Mouse (Mus musculus): Measurements from ENCODE around the gene Gm17617.
"Not testable (repeated sequence)": the region's sequence is repeated elsewhere in the genome, so short reads cannot be mapped to it uniquely, and the experiment has no call there.

Gene Gm17617

DNA sequence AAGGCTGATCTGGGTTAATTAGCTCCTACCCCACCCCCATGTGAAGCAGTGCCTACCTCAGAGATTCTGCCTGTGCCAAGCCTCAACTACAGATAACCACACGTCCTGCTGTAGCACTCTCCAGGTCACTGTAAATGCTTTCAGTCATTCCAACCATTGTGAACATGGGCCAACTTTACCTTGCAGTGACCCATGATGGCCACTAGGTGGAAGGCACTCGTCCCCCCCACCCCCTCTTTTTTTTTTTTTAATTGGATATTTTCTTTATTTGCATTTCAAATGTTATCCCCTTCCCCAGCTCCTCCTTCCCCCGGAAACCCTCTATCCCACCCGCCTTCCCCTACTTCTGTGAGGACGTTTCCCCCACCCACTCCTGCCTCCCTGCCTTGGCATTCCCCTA lies 2.0 kb upstream of the Gm17617 start:
- DNase-seq (ENCODE audit: low read depth in 2 of 2, low spot score in 2 of 2), result no peak

DNA sequence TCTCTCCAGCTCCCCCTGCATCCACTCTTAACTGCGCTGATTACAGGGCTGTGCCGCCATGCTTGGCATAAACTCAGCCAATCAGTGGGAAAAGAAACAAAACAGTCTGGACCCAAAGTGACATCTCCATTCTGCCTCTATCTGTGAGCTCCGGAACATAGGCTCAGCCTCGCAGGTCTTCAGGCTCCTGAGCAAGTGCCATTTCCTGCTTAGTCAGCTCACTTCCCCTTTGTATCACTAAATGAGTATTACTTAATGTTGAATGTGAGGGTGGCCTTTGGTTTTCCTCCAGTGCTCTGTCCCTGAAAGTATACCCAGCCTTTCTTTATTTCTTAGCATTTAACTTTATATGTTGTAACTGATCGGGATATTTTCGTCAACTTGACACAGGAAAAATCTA lies 8.4 kb downstream of the Gm17617 start:
- no peak for DNase-seq (ENCODE audit: low read depth in 2 of 2, low spot score in 2 of 2)

DNA sequence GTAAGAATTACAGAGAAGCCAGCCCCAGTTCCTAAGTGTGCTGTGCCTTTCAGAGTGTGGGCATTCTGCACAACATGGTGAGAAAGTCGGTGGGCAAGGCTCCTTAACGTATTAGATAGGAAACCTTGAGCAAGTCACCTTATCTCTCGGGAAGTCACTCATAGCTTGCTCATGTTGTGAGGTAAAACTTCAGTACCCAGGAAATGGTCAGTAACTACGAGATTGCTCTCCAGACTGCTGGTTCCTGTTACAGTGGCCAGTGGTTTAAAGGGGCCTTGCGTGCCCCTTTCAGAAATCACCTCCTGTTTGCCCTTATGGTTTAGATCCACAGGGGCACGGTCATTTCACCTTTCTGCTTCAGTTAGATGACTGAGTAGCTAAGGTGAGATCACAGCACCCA lies 19.0 kb downstream of the Gm17617 start:
- no peak for DNase-seq (ENCODE audit: low read depth in 2 of 2, low spot score in 2 of 2)

DNA sequence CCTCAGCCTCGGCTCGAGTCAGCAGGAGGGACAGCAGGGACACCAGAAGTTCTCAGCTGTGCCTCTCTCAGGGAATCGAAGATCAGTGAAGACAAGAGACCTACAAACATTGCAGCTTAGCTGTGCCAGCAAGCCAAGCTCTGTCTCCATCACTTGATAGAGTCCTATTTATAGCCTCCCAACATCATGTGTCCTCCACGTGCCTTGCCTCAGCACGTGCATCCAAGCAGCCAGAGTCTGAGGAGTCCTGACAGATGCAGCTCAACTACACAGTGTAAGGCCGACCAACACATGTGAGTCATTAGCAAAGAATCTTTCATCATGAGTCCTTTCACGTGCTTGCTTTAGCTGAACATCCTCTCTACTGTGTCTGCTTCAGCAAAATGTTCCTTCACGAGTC lies 25.7 kb downstream of the Gm17617 start:
- no peak for DNase-seq (ENCODE audit: low read depth in 2 of 2, low spot score in 2 of 2)

DNA sequence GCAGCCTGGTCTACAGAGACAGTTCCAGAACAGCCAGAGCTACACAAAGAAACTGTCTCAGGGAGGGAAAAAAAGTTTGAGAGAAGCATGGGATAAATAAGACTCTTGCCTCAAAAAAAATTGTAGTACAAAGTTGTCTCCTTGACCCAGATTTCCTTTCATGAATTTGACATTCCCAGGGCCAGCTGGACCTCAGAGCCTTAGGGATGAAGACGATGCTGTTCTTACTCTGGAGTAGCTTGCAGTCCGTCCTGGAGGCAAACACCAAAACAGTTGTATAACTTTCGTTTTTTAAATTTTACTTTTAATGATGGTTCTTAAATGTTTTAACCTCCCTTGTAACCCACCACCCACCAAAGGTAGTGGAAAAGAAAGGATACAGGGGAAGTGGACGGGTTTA lies 26.2 kb downstream of the Gm17617 start:
- DNase-seq (ENCODE audit: low read depth in 2 of 2, low spot score in 2 of 2), result no peak

DNA sequence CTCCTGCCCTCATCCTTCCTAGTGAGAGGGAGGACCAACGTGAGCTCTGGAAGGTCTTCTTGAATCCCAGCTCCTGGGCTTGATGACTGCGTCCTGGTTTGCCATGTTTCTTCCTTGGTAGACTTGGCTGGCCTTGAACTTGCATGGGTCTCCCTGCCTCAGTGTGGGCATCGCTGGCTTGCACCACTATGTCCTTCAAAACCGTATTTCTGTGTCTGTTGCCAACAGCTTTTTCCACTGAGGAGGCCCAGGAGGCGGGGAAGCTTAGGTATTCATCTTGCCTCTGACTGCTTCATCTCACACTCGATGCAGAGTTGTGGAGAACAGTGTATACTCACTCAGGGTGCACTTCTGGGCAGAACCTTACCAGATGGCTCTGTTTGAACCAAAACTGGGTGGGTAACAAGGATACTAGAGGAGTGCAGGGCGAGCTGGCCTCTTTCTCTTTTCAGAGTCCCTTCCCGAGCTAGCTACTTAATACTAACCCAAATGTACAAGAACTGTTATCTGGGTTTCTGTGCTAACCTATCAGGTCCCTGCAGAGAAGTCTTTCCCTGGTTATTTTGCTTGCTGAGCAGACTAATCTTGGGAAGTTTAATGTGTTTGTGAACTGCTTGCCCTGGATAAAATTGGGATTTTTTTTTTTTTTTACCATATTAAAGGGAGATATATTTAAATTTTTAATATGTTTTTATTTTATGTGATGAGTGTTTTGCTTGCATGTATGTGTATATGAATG lies 27.2 kb downstream of the Gm17617 start:
- DNase-seq (ENCODE audit: low read depth in 2 of 2, low spot score in 2 of 2), result no peak

DNA sequence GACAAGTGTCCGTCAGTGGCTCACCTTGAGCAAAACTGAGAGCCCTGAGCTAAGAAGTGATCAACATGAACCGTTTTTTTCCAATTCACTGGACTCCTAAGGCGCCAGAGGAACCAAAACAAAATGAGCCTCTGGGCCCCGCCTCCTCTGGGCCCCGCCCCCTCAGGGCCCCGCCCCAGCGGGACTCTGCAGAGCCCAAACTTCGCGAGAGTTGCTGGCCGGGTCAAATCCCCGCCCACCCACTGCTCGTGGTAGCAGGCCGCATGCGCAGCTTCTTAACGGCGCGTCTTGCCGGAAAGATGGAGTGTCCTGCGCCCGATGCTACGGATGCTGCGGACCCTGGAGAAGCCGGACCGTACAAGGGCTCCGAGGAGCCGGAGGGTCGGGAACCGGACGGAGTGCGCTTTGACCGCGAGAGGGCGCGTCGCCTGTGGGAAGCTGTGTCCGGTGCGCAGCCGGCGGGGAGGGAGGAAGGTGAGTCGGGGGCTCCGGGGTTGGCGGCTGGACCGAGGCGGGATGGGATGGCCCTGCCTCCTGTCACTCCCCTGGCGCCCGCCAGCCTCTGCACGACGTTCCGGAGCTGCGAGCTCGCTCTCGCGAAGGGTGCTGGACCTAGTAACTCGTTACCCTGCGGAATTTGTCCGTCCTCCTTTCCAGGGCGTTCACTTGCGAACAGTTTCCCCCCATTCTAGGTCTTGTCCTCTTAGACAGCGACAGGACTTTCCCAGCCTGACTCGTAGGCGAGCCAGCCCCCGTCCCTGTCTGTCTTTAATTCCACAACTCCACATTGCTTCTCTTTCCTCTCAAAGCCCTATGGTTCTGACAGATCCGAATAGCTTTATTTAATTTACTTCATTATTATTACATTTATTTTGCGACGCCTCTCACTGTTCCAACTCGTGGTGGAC lies 28.0 kb downstream of the Gm17617 start, which contains the start of gene Zfp346:
Gene Zfp346 (plus strand): TSS at position 267 of the 908 bp plus-strand sequence.
- DNase-seq (ENCODE audit: low read depth in 2 of 2, low spot score in 2 of 2), result peak; percentile 94 to 98

DNA sequence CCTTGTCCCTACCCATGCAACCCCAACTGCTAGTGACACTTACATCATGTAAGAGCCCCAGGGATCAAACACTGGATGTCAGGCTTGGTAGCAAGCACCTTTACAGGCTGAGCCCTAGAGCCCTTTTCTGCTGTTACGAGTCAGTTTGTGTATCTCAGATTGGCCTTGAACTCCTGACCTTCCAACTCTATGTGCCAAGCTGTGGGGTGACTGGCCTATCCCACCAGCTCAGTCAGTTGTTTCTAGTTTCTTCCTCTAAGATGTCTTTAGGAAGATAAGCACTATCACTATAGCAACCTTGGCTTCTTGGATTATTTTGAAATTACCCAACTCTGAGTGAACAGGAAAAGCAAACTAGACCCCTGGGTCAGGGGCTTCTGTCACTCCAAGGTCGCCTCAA lies 30.0 kb downstream of the Gm17617 start:
- DNase-seq (ENCODE audit: low read depth in 2 of 2, low spot score in 2 of 2), result no peak

DNA sequence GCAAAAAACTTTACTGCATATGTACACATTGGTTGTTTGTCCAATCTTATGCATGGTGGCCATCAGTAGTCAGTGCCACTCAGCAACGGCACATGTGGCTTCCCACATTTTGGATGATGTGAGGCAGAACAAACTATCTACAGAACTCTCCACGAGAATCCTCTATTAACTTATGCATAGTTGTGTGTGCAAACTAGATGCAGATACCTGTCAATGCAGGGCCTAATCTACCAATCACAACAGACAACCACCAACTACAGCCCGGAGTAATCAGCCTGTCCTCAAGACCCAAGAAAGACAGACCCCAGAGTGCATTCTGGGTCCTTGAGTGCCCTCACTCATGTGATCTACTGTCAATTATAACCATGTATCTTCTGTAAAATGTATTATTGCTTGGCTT lies 31.0 kb downstream of the Gm17617 start:
- no peak for DNase-seq (ENCODE audit: low read depth in 2 of 2, low spot score in 2 of 2)

DNA sequence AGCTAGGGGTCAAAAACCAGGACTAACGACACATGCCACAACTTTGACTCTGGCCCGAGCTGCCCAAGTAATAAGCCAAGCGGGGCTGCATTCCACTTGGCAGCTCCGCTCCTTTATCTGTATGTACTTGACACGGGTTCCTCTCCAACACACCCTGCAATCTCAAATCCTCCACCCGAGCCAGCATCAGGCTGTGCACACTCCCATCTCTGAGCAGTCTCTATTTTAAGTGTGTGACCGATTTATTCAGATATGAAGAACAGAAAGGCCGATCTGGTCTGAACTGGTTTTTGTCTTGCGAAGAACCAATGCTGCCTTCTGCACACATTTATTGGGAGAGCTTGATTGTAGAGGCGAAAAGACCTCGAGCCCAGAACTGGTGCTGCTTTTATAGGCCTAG lies 31.7 kb downstream of the Gm17617 start:
- DNase-seq (ENCODE audit: low read depth in 2 of 2, low spot score in 2 of 2), result no peak

DNA sequence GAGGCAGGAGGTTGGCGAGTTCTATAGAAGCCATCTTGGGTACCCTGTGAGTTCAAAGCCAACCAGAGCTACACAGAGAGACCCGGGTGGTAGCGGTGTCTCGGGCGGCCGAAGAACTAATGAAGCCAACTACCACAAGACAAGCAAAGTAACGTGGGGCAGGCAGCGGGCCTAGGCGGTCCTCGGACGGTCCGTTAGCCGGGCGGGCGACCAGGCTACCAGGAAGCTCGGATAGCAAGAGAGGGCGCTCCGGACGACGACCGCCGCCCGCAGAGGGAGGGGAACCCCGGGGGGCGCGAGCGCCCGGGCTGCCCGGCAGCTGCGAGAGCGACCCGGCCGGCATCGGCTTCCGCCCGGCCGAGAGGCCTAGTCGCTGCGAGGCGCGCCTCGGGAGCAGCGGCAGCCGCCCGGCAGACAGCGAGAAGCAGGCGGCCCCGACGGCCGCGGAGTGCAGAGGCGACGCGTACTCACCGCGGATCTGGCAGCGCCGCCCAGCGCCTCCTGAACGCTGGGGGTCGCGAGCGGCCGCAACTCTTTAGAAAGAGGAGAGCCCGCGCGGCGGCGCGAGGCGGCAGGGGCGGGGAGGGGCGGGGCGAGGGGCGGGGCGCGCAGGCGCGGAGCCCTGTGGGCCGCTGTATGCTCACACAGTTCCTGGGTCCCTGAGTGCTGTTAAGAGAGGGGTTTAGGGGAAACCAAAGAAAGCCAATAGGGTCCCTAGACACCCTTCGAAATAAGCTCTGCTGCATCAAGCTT lies 33.4 kb downstream of the Gm17617 start, which contains the start of gene Uimc1:
Gene Uimc1 (minus strand): TSS at position 575 of the 753 bp plus-strand sequence.
- DNase-seq (ENCODE audit: low read depth in 2 of 2, low spot score in 2 of 2), result peak; percentile 72 to 75

DNA sequence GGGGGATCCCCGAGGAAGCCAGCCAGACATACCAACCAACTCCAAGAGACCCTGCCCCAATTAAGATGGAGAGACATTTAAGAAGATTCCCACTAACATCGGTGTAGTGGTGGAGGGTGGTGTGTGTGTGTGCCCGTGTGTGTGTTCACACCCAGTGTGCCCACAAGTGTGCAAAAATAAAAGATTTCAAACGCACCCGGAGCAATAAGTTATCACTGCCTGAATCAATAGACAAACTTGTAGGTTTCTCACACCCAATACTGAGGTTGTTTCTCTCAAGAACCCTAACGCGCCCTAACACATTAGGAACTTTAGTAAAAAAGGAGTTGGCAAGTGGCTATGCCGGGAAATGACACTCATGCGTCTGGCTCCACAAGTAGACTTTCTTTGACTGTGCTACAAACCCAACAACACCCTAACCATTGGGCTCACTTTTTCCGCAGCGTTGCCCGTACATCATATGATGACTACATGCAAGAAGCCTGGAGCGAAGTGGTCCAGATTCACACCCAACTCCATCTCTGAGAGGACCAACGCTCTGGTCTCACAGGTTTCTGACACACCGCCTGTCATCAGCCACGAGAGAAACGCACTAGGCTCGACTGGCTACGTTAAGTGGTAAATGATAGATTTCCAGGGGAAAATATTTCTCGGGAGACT lies 34.2 kb downstream of the Gm17617 start:
- DNase-seq (ENCODE audit: low read depth in 2 of 2, low spot score in 2 of 2), result peak; percentile 34 to 56

DNA sequence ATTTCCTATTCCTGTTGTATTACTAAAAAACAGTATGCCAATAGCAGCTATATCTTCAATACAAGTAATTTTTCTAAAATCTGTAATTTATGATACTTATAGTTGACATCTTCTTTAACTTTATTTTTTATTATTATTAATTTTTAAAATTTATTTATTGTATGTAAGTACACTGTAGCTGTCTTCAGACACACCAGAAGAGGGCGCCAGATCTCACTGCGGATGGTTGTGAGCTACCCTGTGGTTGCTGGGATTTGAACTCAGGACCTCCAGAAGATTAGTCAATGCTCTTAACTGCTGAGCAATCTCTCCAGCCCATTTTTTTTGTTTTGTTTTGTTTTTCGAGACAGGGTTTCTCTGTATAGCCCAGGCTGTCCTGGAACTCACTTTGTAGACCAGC lies 35.5 kb downstream of the Gm17617 start:
- DNase-seq (ENCODE audit: low read depth in 2 of 2, low spot score in 2 of 2), result not testable (repeated sequence)

DNA sequence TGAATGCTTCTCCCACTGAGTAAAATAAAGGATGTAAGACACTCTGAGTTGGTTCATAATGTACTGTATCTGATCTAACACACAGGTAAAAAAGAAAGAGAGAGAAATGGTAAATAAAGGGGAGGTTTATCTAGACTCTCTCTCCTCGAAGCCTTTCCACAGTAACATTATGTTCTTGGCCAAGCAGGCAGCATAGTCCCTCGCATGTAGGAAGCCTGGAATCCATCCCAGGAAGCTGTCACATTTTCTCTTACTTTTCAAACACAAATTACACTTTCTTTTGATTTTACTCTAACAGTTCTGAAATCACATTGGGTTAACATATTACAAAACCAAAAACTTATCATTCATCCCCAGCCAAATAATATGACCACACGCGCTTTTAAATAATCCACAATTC lies 40.8 kb downstream of the Gm17617 start:
- DNase-seq (ENCODE audit: low read depth in 2 of 2, low spot score in 2 of 2), result no peak
